Mouse (Mus musculus) liver, embryonic 14.5 days (tissue): ENCODE measurements around the gene Il12rb1. TPM values are rescaled to one million over a fixed set of nuclear protein-coding genes. Genes with fewer than 3 reads are reported as not detected.

Experiments
- ATAC-seq: fragments of 200-750 bp; cut with Nextera tagmentation; 2 replicates; pipeline ENCODE4 v1.8.0; 2017; ENCODE audit warnings: moderate number of reproducible peaks, mild to moderate bottlenecking, moderate library complexity; ENCODE audit not compliant: insufficient read depth
- DNase-seq, 3 experiments: peaks; one replicate each; pipeline ENCODE4 v3.0.0-alpha.2; 2012 to 2013; ENCODE audit warnings: low read depth in 3 of 3, low spot score in 3 of 3
- H3K27ac ChIP-seq: fragments of 300-500 bp; sonication (generic); 2 replicates; pipeline ENCODE4 v1.5.1; 2014; ENCODE audit warnings: moderate library complexity, mild to moderate bottlenecking, control low read depth, inconsistent platforms
- H3K27me3 ChIP-seq: fragments of 300-500 bp; sonication (generic); 2 replicates; pipeline ENCODE4 v1.6.1; 2014; ENCODE audit warnings: mild to moderate bottlenecking, low read length, moderate library complexity; ENCODE audit not compliant: control insufficient read depth, insufficient read depth
- H3K36me3 ChIP-seq: fragments of 300-500 bp; sonication (generic); replicated peaks from 2 replicates; pipeline ENCODE4 v1.6.1; 2014; ENCODE audit warnings: low read depth; ENCODE audit not compliant: control insufficient read depth, insufficient read depth
- H3K4me1 ChIP-seq, 2 experiments: fragments of 200-500 bp in 1 of 2; fragments of 300-500 bp in 1 of 2; sonication (generic) in 1 of 2; replicated peaks; 2 replicates each; pipeline ENCODE4 v1.6.1; 2012 to 2014; ENCODE audit warnings: antibody characterized with exemption in 1 of 2, inconsistent platforms in 1 of 2, low read length in 1 of 2; ENCODE audit not compliant: control insufficient read depth in 2 of 2, insufficient read depth in 2 of 2
- H3K4me2 ChIP-seq: fragments of 300-500 bp; sonication (generic); 2 replicates; pipeline ENCODE4 v1.6.1; 2014; ENCODE audit warnings: low read depth, mild to moderate bottlenecking, control low read depth, moderate library complexity
- H3K4me3 ChIP-seq, 2 experiments: fragments of 200-500 bp in 1 of 2; fragments of 300-500 bp in 1 of 2; sonication (generic) in 1 of 2; 2 replicates each; pipeline ENCODE4 v1.5.1; 2012 to 2014; ENCODE audit warnings: low read depth in 2 of 2, low read length in 2 of 2, mild to moderate bottlenecking in 2 of 2, control low read depth in 1 of 2, inconsistent platforms in 1 of 2, moderate library complexity in 1 of 2; ENCODE audit not compliant: insufficient read depth in 1 of 2
- H3K9ac ChIP-seq: fragments of 300-500 bp; sonication (generic); replicated peaks from 2 replicates; pipeline ENCODE4 v1.6.1; 2014; ENCODE audit warnings: mild to moderate bottlenecking, control low read depth, moderate library complexity
- H3K9me3 ChIP-seq: fragments of 300-500 bp; sonication (generic); 2 replicates; pipeline ENCODE4 v1.6.1; 2016; ENCODE audit warnings: low read length, mixed read lengths; ENCODE audit not compliant: control insufficient read depth
- CTCF ChIP-seq: IDR thresholded peaks from 2 replicates; pipeline ENCODE4 v1.5.1; 2016; ENCODE audit warnings: antibody characterized with exemption, low read depth, control low read depth
- EP300 ChIP-seq: IDR thresholded peaks from 2 replicates; pipeline ENCODE4 v1.6.1; 2016; ENCODE audit warnings: antibody characterized with exemption, low read depth
- WGBS: fragments of 180-500 bp; shearing (Covaris S2); extraction: QIAGEN DNeasy Blood & Tissue Kit; methylation state at CpG from one replicate; pipeline ENCODE4 v1.1.7; 2014; ENCODE audit not compliant: insufficient replicate concordance; 5-methylcytosine and 5-hydroxymethylcytosine counted together
- polyA plus RNA-seq, 2 experiments: library from polyadenylated mRNA; depleted of rRNA in 1 of 2; stranded (reverse) in 1 of 2; unstranded in 1 of 2; fragments of >200 nt; fragmentation: Nextera tagmentation in 1 of 2; extraction: Ambion mirVana in 1 of 2; gene quantifications; 2 replicates each; pipeline versions ENCODE4 v1.2.1 to v1.2.3; 2012 to 2014

The Il12rb1 gene
- polyA plus RNA-seq, 2 experiments, result 0.11 to 0.18 TPM

- ATAC-seq (no peak), DNase-seq (no peak)
- H3K4me3 ChIP-seq, result peak overlapping the region in 1 of 2 experiments; percentile 65; a peak in 2 of 4 replicates
- peak overlapping the region; percentile 93 for H3K9ac ChIP-seq
- TF ChIP-seq CTCF (no peak), EP300 (no peak)
- H3K27ac ChIP-seq, result peak overlapping the region; percentile 99
- peaks cover 14% of the 10 kb centered on the region for H3K36me3 ChIP-seq
- H3K9me3 ChIP-seq, result no peaks in the 10 kb centered on the region
- peak overlapping the region; percentile 82 for H3K4me2 ChIP-seq
- H3K4me1 ChIP-seq, result peaks cover 55 to 68% of the 10 kb centered on the region in 2 experiments
- no peaks in the 10 kb centered on the region for H3K27me3 ChIP-seq
- WGBS, result 39% methylated on average over 10 of the region's 10 CpGs
These were observed 32.3 kb downstream of the Il12rb1 start for GRCm38 (mm10) chr8:70840590-70840989.

GRCm38 (mm10) chr8:70841147-70842072, 33.2 kb downstream of the Il12rb1 start:
- 9% methylated on average over 22 of the region's 22 CpGs for WGBS
- DNase-seq, result peak; percentile 80 to 86 (median 81)
- TF ChIP-seq EP300 (peak; percentile 64), CTCF (peak; percentile 99)
- peak; percentile 42 for ATAC-seq
- Histone ChIP-seq H3K9me3 (no peaks in the 10 kb centered on the region), H3K27me3 (no peaks in the 10 kb centered on the region), H3K4me2 (peak overlapping the region; percentile 82), H3K4me3 (peak overlapping the region; percentile 65 to 73), H3K27ac (peak overlapping the region; percentile 99), H3K36me3 (peaks cover 6% of the 10 kb centered on the region), H3K9ac (peak overlapping the region; percentile 93), H3K4me1 (peaks cover 47 to 60% of the 10 kb centered on the region in 2 experiments)

- peak overlapping the region; percentile 65 to 73 for H3K4me3 ChIP-seq
- DNase-seq (no peak), ATAC-seq (no peak)
- 74% methylated on average over 25 of the region's 25 CpGs for WGBS
- H3K4me2 ChIP-seq, result peak overlapping the region; percentile 82
- peaks cover 43 to 50% of the 10 kb centered on the region in 2 experiments for H3K4me1 ChIP-seq
- no peaks in the 10 kb centered on the region for H3K9me3 ChIP-seq
- H3K27me3 ChIP-seq, result no peaks in the 10 kb centered on the region
- no peaks in the 10 kb centered on the region for H3K36me3 ChIP-seq
- TF ChIP-seq EP300 (no peak), CTCF (no peak)
- peak overlapping the region; percentile 99 for H3K27ac ChIP-seq
- H3K9ac ChIP-seq, result peak overlapping the region; percentile 93
These were observed 34.2 kb downstream of the Il12rb1 start for GRCm38 (mm10) chr8:70842484-70842883.

DNA sequence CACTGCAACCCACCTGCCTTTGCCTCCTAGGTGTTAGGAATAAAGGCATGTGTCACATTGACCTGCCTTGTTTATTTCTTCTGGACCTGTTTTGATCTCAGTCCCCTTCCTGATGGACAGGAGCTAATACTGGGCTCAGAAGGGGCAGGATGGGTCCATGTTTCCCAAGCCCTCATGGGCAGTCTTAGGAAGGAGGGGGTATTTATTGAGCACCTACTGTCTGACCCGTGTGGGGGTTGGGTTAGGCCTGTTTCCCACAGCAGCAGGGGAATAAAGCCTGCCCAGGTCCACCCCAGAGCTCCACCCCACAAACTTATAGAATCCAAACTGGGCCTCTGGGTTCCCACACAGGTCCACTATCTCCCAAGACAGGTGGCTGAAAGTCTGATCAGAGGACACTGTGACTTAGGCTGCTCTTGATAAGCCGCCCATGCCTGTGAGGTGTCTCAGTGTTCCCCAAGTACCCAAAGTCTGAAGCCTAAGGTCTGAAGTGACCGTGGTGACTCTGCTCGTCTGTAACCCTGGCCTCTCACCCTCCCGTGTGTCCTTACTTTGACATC, 35.0 kb downstream of the Il12rb1 start:
- Histone ChIP-seq H3K36me3 (no peaks in the 10 kb centered on the region), H3K4me2 (peak overlapping the region; percentile 82), H3K9ac (peak overlapping the region; percentile 93), H3K9me3 (no peaks in the 10 kb centered on the region), H3K27ac (peak overlapping the region; percentile 99), H3K27me3 (no peaks in the 10 kb centered on the region), H3K4me3 (peak overlapping the region; percentile 32 to 65), H3K4me1 (peaks cover 43 to 50% of the 10 kb centered on the region in 2 experiments)
- WGBS, result 18% methylated on average over 5 of the region's 5 CpGs
- peak; percentile 92 to 94 (median 94) for DNase-seq
- peak; percentile 56 for ATAC-seq
- TF ChIP-seq CTCF (no peak), EP300 (peak; percentile 95)

DNA sequence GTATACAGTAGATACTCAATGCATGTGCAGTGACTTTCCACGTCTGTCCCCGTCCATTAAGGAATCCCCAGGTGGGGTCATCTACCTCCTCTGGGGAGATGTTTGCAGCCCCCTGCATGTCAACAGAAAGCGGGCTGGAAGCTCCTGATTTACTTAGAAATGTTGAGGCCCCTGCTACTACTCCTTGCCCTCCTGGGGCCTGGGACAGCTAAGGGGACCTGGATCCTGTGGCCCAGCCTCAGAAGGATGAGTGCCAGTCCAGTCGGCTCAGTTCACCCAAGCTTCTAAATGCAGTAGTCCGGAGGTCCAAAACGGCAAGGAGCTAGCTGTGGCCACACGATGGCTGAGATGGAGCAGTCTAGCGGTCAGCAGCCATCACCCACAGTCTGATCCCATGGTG, 35.7 kb downstream of the Il12rb1 start:
- Histone ChIP-seq H3K4me1 (peaks cover 43 to 48% of the 10 kb centered on the region in 2 experiments), H3K27ac (peak overlapping the region; percentile 99), H3K4me2 (peak overlapping the region; percentile 82), H3K36me3 (no peaks in the 10 kb centered on the region), H3K27me3 (no peaks in the 10 kb centered on the region), H3K9ac (peak overlapping the region; percentile 93), H3K9me3 (no peaks in the 10 kb centered on the region), H3K4me3 (no peak overlapping the region; a peak in 1 of 4 replicates)
- no peak for ATAC-seq
- TF ChIP-seq CTCF (no peak), EP300 (no peak)
- DNase-seq, result no peak
- 65% methylated on average over 8 of the region's 8 CpGs for WGBS
